Mouse (Mus musculus) forebrain, embryonic 12.5 days (tissue): ENCODE results near the gene Gpr176. TPM values are rescaled to one million over a fixed set of nuclear protein-coding genes. Genes with fewer than 3 reads are reported as not detected.

ENCODE experiments used
- ATAC-seq: fragments of 200-750 bp; cut with Nextera tagmentation; 2 replicates; pipeline ENCODE4 v1.8.0; 2017; ENCODE audit warnings: moderate TSS enrichment; ENCODE audit not compliant: low FRiP score
- H3K27ac ChIP-seq: fragments of 300-500 bp; sonication (generic); 2 replicates; pipeline ENCODE4 v1.5.1; 2016; ENCODE audit warnings: mild to moderate bottlenecking
- H3K27me3 ChIP-seq: fragments of 300-500 bp; sonication (generic); 2 replicates; pipeline ENCODE4 v1.6.1; 2016; ENCODE audit warnings: mild to moderate bottlenecking
- H3K36me3 ChIP-seq: fragments of 300-500 bp; sonication (generic); replicated peaks from 2 replicates; pipeline ENCODE4 v1.6.1; 2016; ENCODE audit warnings: mild to moderate bottlenecking
- H3K4me1 ChIP-seq: fragments of 300-500 bp; sonication (generic); 2 replicates; pipeline ENCODE4 v1.6.1; 2016
- H3K4me2 ChIP-seq: fragments of 300-500 bp; sonication (generic); 2 replicates; pipeline ENCODE4 v1.6.1; 2016; ENCODE audit warnings: mild to moderate bottlenecking, moderate library complexity
- H3K4me3 ChIP-seq: fragments of 300-500 bp; sonication (generic); replicated peaks from 2 replicates; pipeline ENCODE4 v1.5.1; 2016; ENCODE audit warnings: mild to moderate bottlenecking
- H3K9ac ChIP-seq: fragments of 300-500 bp; sonication (generic); 2 replicates; pipeline ENCODE4 v1.6.1; 2016; ENCODE audit warnings: mild to moderate bottlenecking
- H3K9me3 ChIP-seq: fragments of 300-500 bp; sonication (generic); 2 replicates; pipeline ENCODE4 v1.6.1; 2016
- WGBS: fragments of 180-500 bp; shearing (Covaris S2); methylation state at CpG from one replicate; pipeline ENCODE4 v1.1.7; 2016; 5-methylcytosine and 5-hydroxymethylcytosine counted together
- polyA plus RNA-seq: library from polyadenylated mRNA; unstranded; fragments of >200 nt; fragmentation: Nextera tagmentation; extraction: Ambion mirVana; gene quantifications from 2 replicates; pipeline ENCODE4 v1.2.1, GENCODE M21; 2016

Gpr176 gene
- 0.82 TPM in 2 replicates for polyA plus RNA-seq

GRCm38 (mm10) chr2:118372901-118373571 is at the start of gene Gpr176:
Gene Gpr176 (minus strand): TSS chr2:118373419.
- Histone ChIP-seq H3K4me1 (peaks cover 19% of the 10 kb centered on the region), H3K36me3 (no peaks in the 10 kb centered on the region), H3K4me3 (peak within 1 kb of the TSS; percentile 51), H3K9me3 (no peaks in the 10 kb centered on the region), H3K27me3 (peaks cover 46% of the 10 kb centered on the region), H3K27ac (no peak within 1 kb of the TSS), H3K4me2 (peak within 1 kb of the TSS; percentile 68), H3K9ac (peak within 1 kb of the TSS; percentile 45)
- peak; percentile 80 for ATAC-seq
- under 1% methylated on average over 54 of the region's 59 CpGs for WGBS

- H3K27me3 ChIP-seq, result no peaks in the 10 kb centered on the region
- H3K27ac ChIP-seq, result no peak overlapping the region
- 91% methylated on average over 8 of the region's 8 CpGs for WGBS
- ATAC-seq, result no peak
- H3K4me2 ChIP-seq, result no peak overlapping the region
- no peak overlapping the region for H3K4me3 ChIP-seq
- no peaks in the 10 kb centered on the region for H3K4me1 ChIP-seq
- no peaks in the 10 kb centered on the region for H3K9me3 ChIP-seq
- no peak overlapping the region for H3K9ac ChIP-seq
- peaks cover 45% of the 10 kb centered on the region for H3K36me3 ChIP-seq
These were observed 49.2 kb upstream of the Gpr176 start for GRCm38 (mm10) chr2:118422385-118422784.

DNA sequence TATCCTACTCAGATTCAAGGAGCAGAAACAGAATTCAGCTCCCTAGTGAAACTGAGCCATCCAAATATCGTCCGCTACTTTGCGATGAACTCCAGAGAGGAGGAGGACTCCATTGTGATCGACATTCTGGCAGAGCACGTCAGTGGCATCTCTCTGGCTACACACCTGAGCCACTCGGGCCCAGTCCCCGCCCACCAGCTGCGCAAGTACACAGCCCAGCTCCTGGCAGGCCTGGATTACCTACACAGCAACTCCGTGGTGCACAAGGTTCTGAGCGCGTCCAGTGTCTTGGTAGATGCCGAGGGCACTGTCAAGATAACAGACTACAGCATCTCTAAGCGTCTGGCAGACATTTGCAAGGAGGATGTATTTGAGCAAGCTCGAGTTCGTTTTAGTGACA is 48.7 kb upstream of the Gpr176 start:
- H3K9ac ChIP-seq, result no peak overlapping the region
- H3K4me1 ChIP-seq, result no peaks in the 10 kb centered on the region
- peaks cover 44% of the 10 kb centered on the region for H3K36me3 ChIP-seq
- WGBS, result 91% methylated on average over 15 of the region's 15 CpGs
- no peak for ATAC-seq
- no peaks in the 10 kb centered on the region for H3K27me3 ChIP-seq
- H3K4me3 ChIP-seq, result no peak overlapping the region
- H3K27ac ChIP-seq, result no peak overlapping the region
- H3K4me2 ChIP-seq, result no peak overlapping the region
- no peaks in the 10 kb centered on the region for H3K9me3 ChIP-seq

- Histone ChIP-seq H3K4me1 (no peaks in the 10 kb centered on the region), H3K36me3 (peaks cover 55% of the 10 kb centered on the region), H3K9ac (no peak overlapping the region), H3K4me3 (no peak overlapping the region), H3K27ac (no peak overlapping the region), H3K9me3 (no peaks in the 10 kb centered on the region), H3K27me3 (no peaks in the 10 kb centered on the region), H3K4me2 (no peak overlapping the region)
- WGBS, result 88% methylated on average over 4 of the region's 4 CpGs
- no peak for ATAC-seq
These were observed 44.9 kb upstream of the Gpr176 start for GRCm38 (mm10) chr2:118418076-118418475.

DNA sequence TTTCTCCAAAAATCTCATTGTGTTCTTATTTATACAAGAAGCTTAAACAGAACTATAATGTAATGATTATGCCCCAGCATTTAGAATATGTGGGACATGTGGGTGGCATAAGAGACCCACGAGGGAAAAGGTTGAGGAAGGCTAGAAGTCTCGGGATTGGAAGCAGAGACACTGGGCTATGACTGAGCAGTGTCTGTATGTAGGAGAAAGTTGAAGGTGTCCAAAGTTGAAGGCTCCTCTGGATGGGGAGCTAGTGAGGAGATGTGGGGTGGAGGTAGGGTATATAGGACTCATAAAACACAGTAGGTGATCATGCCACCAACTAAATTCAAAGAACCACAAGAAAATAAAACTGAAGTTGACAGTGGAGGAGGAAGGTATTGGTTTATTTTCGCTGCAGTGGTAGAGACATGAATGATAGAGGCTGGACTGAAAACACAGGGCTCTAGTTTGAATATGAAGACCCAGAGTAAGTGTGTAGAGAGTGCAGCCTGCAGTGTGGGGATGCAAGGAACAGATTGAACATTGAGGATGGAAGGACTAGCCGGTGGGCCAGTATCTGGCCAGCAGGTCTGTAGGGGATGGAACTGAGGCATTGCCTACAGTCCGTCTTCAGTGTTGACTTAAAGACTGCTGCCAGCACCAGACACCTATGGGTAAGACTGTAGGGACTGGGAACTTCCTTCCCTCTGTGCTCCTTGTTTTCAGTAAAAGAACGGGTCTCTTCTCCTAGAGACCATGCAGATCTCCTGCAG is 42.6 kb upstream of the Gpr176 start:
- no peak overlapping the region for H3K27ac ChIP-seq
- H3K4me1 ChIP-seq, result no peaks in the 10 kb centered on the region
- H3K27me3 ChIP-seq, result no peaks in the 10 kb centered on the region
- no peak overlapping the region for H3K4me3 ChIP-seq
- ATAC-seq, result no peak
- H3K9ac ChIP-seq, result no peak overlapping the region
- 91% methylated on average over 6 of the region's 6 CpGs for WGBS
- H3K36me3 ChIP-seq, result peaks cover 55% of the 10 kb centered on the region
- no peak overlapping the region for H3K4me2 ChIP-seq
- no peaks in the 10 kb centered on the region for H3K9me3 ChIP-seq

- ATAC-seq, result no peak
- Histone ChIP-seq H3K4me2 (no peak overlapping the region), H3K27ac (no peak overlapping the region), H3K4me1 (no peaks in the 10 kb centered on the region), H3K9me3 (no peaks in the 10 kb centered on the region), H3K36me3 (peaks cover 45% of the 10 kb centered on the region), H3K27me3 (no peaks in the 10 kb centered on the region), H3K4me3 (no peak overlapping the region), H3K9ac (no peak overlapping the region)
- WGBS, result 94% methylated on average over 11 of the region's 11 CpGs
These were observed 39.6 kb upstream of the Gpr176 start for GRCm38 (mm10) chr2:118412821-118413220.

- H3K4me1 ChIP-seq, result no peaks in the 10 kb centered on the region; the same call in none of the 2 replicates
- no peak overlapping the region for H3K4me2 ChIP-seq
- no peaks in the 10 kb centered on the region for H3K27me3 ChIP-seq
- no peaks in the 10 kb centered on the region for H3K9me3 ChIP-seq
- no peak overlapping the region for H3K9ac ChIP-seq
- WGBS, result 93% methylated on average over 4 of the region's 4 CpGs
- no peak for ATAC-seq
- H3K27ac ChIP-seq, result no peak overlapping the region
- no peak overlapping the region for H3K4me3 ChIP-seq
- peaks cover 29% of the 10 kb centered on the region for H3K36me3 ChIP-seq
These were observed 35.2 kb upstream of the Gpr176 start for GRCm38 (mm10) chr2:118408336-118408895.

DNA sequence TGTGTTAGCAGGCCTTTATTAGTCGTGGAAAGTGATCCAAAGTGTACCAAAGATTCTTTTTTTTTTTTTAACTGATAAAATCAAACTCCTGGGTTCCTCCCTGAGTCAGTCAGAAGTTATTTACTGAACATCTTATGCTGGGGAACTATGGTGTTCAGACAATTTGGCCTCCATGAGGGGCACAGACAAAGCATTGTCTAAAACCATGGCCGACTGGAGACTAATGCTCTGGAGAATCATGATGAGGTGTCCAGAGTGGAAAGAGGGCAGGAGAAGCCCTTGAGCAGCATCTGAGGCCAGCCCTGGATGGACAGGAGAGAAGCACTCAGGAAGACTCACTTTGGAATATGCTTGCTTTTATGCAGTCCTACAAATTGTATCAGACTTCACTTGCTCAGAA is 33.6 kb upstream of the Gpr176 start:
- no peak overlapping the region for H3K27ac ChIP-seq

DNA sequence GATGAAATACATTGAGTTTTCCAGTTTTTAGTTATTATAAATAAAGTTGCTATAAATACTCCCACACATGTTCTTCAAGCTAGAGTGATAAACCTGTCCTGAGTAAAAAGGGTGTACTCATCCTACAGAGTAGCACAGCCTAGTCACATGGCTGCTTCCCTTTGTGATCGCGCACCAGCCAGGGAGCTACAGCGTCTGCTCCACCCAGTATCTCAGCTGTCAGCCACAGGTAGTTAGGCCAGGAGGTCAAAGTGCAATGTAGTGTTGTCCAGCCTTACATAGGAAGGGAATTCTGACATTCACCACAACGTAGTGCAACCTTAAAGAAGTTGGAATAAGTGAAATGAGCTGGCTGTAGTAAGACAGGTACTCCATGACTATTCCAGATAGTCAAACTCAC is 32.3 kb upstream of the Gpr176 start:
- no peak overlapping the region for H3K9ac ChIP-seq
- ATAC-seq, result no peak
- no peaks in the 10 kb centered on the region for H3K27me3 ChIP-seq
- peaks cover 18% of the 10 kb centered on the region; the same call in 1 of the 2 replicates for H3K36me3 ChIP-seq
- 91% methylated on average over 4 of the region's 4 CpGs for WGBS
- H3K4me1 ChIP-seq, result no peaks in the 10 kb centered on the region; the same call in none of the 2 replicates
- H3K27ac ChIP-seq, result no peak overlapping the region
- H3K4me2 ChIP-seq, result no peak overlapping the region
- no peak overlapping the region for H3K4me3 ChIP-seq
- H3K9me3 ChIP-seq, result no peaks in the 10 kb centered on the region

More for the DNA sequence above, 33.6 kb upstream of the Gpr176 start:
- Histone ChIP-seq H3K9me3 (no peaks in the 10 kb centered on the region), H3K9ac (no peak overlapping the region), H3K4me2 (no peak overlapping the region), H3K4me3 (no peak overlapping the region), H3K4me1 (no peaks in the 10 kb centered on the region; the same call in none of the 2 replicates), H3K27me3 (no peaks in the 10 kb centered on the region), H3K36me3 (peaks cover 17% of the 10 kb centered on the region)
- WGBS, result 70% methylated on average over 2 of the region's 2 CpGs
- no peak for ATAC-seq

DNA sequence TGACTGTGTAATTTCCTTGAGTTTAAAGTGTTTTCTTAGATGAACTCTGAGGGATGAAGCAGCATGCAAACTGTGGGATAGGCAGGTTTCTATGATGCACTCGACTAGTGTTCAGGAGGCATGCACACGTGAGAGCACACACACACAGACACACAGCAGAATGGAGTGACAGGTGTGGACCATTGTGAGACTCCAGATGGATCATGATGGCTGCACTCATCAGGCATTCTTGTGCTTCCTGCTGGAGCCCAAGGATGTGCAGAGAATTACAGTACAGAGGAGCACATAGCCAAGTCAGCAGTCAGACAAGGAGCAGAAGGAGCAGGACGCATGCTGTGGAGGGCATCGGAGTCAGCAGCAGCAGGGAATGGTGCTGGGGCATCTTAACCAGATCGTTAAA is 31.1 kb upstream of the Gpr176 start:
- Histone ChIP-seq H3K4me3 (no peak overlapping the region), H3K9me3 (no peaks in the 10 kb centered on the region), H3K4me1 (no peaks in the 10 kb centered on the region; the same call in none of the 2 replicates), H3K4me2 (no peak overlapping the region), H3K9ac (no peak overlapping the region), H3K27me3 (no peaks in the 10 kb centered on the region), H3K36me3 (peaks cover 16% of the 10 kb centered on the region; the same call in 1 of the 2 replicates), H3K27ac (no peak overlapping the region)
- ATAC-seq, result no peak
- WGBS, result 79% methylated on average over 5 of the region's 5 CpGs

GRCm38 (mm10) chr2:118401834-118402727 is 28.9 kb upstream of the Gpr176 start:
- Histone ChIP-seq H3K9ac (no peak overlapping the region), H3K4me1 (no peaks in the 10 kb centered on the region; the same call in none of the 2 replicates), H3K4me2 (no peak overlapping the region), H3K36me3 (0 out of 2 replicates have a peak, but pooled peaks cover 8% of the 10 kb centered on the region), H3K27me3 (no peaks in the 10 kb centered on the region), H3K9me3 (no peaks in the 10 kb centered on the region), H3K4me3 (no peak overlapping the region), H3K27ac (no peak overlapping the region)
- 69% methylated on average over 5 of the region's 5 CpGs for WGBS
- ATAC-seq, result no peak

DNA sequence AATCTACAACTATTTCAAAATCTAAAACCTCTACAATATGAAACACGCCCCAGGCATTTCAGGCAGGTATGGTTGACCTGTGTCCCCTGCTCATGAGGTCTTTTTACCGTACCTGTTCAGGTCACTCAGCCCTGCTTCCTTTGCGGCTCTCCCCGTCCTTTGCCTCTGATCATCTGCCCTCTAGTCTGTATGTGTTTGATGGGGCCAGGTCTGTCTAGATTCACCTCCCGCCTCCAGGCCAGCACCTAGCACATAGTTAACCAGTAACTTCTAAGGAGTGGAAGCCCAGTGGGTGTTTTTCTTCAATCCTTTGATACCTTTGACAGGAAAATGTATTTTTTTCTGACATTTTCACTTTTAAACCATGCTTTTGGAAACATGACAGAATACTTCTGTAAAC is 26.5 kb upstream of the Gpr176 start:
- WGBS, result 93% methylated on average over 5 of the region's 5 CpGs
- no peak overlapping the region for H3K9ac ChIP-seq
- no peak overlapping the region for H3K27ac ChIP-seq
- H3K4me2 ChIP-seq, result no peak overlapping the region
- H3K36me3 ChIP-seq, result 0 out of 2 replicates have a peak, but pooled peaks cover 8% of the 10 kb centered on the region
- H3K27me3 ChIP-seq, result no peaks in the 10 kb centered on the region
- H3K4me3 ChIP-seq, result no peak overlapping the region
- no peak for ATAC-seq
- H3K4me1 ChIP-seq, result no peaks in the 10 kb centered on the region; the same call in 1 of the 2 replicates
- no peaks in the 10 kb centered on the region for H3K9me3 ChIP-seq
